Mouse (Mus musculus) CD4-positive, CD25-positive, alpha-beta regulatory T cell, adult 2 months (primary cell): ENCODE data around the gene 9930104L06Rik.

ENCODE experiments used
- DNase-seq: peaks from one replicate; pipeline ENCODE4 v3.0.0-alpha.2; 2012; ENCODE audit warnings: low read depth, low spot score

Gene 9930104L06Rik

GRCm38 (mm10) chr4:124990325-124990724 is 53.5 kb downstream of the 9930104L06Rik start:
- DNase-seq = no peak
